Mouse (Mus musculus): ENCODE data around the gene Nploc4.
"Not testable (repeated sequence)": the region's sequence is repeated elsewhere in the genome, so short reads cannot be mapped to it uniquely, and the experiment has no call there.

The Nploc4 gene

DNA sequence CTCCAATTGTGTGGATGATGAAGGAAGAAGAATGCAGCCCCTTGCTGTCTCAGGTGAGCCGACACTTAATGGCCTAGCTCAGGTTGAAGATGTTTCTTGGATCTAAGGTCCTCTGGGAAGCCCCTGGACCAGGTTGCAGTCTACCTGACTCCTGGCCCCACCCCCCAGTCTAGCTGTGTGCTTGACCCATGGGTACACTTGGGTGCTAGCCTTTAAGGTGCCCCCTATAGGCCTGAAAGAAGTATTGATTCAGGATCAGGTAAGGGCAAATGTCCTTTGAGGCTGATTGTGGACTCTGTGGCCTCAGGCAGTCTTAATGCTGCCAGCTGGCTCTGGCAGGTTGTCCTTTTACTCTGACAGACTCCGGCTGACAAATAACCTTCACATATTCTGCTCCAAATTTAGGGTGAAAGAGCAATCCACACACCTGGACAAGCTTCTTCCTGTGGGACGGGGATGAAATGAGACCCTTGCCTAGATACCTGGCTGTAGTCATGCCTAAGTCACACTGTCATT lies 5.3 kb upstream of the Nploc4 start:
- no peak for DNase-seq (ENCODE audit: low read depth, low spot score)

DNA sequence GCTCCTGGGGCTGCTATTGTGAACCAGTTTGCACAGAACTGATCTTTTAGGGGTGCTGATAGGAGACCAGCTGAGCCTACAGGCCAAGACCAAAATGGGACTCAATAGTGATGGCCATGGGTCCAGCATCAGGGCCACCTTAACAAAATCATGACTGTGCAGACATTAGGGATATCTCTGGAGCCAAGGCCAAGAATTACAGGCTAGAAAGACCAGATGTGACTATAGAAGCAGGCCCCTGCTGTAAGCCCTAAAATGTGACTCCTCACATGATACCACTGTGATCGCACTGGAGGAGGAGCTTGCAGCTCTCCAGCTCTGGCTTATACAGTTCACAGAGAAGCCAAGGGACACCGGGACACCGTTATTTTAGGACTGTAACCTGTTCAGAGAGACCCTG lies 4.8 kb upstream of the Nploc4 start, which contains the start of gene Tspan10:
Tspan10 (plus strand) TSS at position 301 of the 400 bp plus-strand sequence.
- no peak for DNase-seq (ENCODE audit: low read depth, low spot score)

DNA sequence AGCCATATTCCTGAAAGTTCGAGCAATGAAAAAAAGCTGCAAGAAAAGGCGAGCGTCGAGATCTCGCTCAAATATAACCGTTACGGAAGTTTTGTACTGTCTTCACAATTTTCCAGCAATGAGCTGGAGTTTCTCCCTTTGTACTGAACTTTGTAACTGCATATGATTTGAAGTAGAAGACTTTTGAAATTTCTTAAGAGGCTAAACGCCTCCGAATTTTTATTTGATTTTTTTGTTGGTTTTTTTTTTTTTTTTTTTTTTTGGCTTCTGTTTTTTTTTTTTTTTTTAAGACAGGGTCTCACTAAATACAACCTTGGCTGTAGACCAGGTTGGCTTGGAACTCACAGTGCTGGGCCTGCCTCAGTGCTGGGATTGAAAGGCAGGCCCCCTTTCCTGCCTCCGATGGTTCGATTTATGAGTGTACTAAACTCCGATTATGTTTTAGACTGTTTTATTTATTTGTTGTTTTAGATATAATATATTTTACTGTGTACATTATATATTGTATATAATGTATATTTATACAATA lies 413 bp upstream of the Nploc4 start:
- no peak for DNase-seq (ENCODE audit: low read depth, low spot score)

DNA sequence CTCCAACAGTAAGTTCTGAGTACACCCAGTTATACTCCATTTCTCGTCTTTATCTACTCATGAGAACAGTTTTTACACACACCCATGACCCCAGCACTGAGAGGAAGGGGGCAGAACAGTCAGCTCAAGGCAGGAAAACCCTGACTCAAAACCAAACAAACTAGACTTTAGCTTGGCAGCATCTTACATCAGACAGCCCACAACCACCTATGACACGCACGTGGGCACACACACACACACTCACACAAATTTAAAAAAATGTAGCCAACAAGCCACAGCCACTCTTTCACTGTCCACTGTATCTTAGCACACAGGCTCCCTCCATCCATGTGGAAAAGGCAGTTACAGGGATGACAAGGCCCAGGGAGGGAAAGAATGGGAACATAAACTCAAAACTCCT lies 10.8 kb downstream of the Nploc4 start:
- no peak for DNase-seq (ENCODE audit: low read depth, low spot score)

DNA sequence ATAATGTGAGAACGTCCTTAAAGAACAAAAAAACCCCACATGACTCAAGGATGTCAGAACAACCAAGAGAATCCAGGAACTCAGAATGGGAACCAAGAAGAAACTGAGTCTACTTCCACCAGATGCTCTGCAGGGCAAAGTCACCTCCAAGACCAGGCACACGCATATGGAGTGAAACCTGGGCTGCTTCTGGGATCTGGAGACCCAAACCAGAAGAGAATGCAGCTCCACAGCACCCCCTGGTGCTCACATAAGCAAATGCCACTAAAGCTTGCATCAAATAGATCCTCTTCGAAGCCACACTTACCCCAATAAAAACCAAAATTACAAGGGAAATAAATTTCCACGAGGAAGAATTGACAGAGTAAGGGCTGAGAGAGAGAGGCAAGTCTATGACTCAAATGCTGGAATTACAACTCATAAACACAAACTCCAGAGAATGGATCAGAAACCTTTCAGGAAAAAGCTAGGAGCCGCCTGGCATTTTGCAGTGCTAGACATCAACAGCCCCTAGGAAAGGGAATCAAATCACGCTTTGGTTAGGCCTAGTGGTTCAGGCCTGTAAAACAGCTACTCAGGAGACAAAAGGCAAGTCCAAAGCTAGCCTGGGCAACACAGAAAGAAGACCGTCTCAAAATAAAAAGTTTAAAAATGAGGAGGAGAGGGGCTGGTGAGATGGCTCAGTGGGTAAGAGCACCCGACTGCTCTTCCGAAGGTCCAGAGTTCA lies 13.8 kb downstream of the Nploc4 start:
- DNase-seq (ENCODE audit: low read depth, low spot score) = peak; percentile 85

DNA sequence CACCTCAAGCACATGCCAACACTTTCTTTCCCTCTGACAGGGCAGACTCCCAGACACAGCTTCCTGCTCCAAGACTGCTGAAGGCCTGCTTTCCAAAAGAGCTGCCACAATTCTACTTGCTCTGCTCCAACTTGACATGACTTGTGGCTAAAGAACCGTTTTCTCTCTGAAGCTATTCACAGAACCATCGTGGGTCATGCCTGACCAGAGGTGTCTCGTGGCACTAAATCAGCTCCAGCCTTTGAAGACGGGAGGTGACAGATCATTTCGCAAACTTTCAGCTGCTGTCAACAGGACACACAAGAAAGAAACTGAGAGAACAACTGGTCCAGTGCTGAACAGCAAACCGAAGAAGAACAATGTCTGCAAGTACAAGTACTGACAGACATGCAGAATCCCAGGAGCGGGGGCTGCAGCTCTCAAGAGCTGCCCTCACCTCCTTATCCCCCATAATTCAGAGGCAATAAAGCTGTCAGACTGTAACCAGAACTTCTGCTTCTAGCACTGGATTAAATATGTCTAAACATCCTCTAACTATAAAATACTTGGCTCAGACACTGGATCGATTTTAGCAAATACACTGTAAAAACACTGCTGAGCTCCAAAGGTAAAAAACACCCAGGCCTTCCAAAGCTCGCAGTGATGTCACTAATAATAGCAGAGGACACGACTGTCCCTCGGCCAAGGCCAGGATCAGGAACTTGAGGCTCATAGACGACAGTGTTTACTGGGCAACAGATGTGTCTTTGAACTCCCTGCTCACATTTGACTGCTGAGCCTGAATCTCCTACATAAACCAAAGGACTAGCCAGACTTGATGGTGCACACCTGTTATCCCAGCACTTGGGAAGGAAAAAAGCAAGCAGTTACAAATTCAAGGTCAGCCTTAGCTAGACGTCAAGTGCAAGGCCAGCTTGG lies 14.6 kb downstream of the Nploc4 start:
- DNase-seq (ENCODE audit: low read depth, low spot score) = no peak

DNA sequence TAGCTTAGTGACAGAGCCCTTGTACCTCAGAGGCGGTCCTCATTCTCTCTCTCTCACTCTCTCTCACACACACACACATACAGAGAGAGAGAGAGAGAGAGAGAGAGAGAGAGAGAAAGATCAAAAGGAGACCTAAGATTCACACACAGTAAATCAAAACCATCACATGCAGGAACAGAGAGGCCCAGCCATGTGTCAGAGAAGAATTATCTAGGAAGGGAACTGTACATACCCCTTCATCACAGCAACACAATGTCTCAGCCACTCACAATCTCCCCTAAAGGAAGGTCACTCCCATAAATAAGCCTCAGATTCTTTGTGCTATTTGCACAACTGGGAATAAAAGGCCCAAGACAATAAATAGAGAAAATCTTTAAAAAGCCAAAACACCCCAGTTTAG lies 18.9 kb downstream of the Nploc4 start:
- DNase-seq (ENCODE audit: low read depth, low spot score) = no peak

DNA sequence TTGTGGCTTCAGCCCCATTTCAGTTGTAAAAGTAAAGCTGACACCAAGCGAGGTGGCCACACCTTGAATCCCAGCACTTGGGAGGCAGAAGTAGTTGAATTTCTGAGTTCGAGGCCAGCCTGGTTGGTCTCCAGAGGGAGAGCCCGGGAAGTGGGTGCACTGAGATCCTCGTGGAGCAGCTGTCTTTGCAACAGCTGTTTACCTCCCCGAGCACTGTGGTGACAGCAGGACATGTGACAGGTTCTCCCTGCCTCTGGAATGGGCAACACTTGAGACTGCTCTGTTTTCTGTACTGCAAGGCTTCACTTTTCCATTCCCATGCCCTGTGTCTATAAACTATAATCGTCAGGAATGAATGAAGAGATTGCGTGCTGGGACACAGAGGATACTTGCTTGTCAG lies 19.7 kb downstream of the Nploc4 start:
- no peak for DNase-seq (ENCODE audit: low read depth, low spot score)

DNA sequence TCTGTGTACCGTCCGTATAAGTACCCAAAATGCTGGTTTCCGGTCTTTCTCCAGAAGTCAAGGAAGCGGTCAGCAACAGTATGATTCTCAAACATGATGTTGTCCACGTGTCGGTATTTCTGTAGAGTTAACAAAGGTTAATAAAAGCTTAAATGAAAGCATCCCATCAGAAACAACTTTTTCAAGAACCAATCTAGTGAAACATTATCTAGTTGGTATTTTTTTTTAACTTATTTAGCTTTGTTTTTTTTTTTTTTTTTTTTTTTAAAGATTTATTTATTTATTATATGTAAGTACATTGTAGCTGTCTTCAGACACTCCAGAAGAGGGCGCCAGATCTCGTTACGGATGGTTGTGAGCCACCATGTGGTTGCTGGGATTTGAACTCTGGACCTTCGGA lies 23.9 kb downstream of the Nploc4 start:
- DNase-seq (ENCODE audit: low read depth, low spot score) = not testable (repeated sequence)

DNA sequence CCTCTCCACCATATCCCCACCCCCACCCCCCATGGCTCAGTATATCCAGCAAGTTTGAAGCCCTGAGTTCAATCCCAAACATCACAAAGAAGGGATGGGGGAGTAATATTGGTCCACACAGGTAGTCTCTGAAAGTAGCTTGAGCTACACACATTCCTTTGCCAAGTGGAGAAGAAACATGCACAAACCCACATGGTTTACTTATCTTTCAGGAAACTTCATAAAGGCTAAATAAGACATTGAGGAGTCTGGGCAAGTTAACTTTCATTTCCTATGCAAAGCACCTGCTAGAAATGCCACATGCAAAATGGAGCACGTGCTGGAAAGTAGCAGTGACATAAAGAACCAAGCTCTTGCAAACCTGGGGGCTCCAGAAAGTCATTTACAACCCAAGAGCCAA lies 31.1 kb downstream of the Nploc4 start:
- no peak for DNase-seq (ENCODE audit: low read depth, low spot score)

DNA sequence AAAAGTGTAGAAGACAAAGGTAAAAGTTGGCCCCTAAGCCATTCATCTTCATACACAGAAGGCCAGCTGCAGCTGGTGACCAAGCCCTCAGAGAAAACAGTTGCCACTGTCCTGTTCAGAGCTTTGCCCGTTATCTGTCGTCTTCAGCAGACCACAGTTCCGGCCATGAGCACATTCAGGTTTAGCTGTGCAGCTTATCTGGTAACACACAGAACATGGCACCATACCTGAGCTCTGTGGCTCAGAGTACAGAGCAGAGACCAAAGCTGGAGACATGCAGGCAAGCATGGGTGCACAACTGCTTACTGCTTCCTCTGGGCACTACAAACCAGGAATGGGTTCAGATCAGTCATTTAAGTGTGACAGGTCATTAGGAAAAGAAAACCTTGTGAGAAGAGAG lies 31.6 kb downstream of the Nploc4 start:
- DNase-seq (ENCODE audit: low read depth, low spot score) = no peak

DNA sequence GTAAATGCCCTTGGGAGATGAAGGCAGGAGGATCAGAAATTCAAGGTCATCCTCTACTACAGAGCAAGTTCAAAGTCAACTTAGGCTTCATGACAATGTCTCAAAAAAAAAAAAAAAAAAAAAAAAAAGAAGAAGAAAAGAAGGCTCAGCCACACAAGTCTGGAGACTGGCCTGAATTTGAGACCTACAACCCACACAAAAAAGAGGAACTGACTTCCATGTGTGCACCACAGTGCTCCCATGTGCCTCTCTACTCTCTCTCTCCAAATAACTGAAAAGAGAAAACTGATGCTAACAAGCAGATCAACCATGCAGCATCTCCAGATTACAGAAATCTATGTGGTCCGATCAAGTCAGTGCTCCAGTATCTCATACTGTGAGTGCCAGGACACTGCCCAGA lies 32.7 kb downstream of the Nploc4 start:
- DNase-seq (ENCODE audit: low read depth, low spot score) = no peak

DNA sequence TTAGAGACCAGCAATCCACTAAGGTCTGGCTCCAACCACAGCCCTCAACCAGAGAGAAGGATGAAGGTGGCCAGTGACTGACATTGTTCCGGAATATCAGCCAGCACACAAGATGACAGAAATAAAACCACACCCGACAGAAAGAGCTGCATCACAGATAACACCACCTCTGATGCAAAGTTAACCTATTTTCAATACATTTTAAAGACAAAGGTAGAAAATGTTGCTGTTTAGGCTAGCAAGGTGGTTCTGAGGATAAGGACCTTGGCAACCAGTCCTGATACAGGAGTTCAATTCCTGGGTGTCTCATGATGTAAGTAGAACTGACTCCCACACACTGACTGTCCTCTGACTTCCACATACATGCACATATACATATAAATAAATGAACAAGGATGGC lies 38.2 kb downstream of the Nploc4 start:
- no peak for DNase-seq (ENCODE audit: low read depth, low spot score)

DNA sequence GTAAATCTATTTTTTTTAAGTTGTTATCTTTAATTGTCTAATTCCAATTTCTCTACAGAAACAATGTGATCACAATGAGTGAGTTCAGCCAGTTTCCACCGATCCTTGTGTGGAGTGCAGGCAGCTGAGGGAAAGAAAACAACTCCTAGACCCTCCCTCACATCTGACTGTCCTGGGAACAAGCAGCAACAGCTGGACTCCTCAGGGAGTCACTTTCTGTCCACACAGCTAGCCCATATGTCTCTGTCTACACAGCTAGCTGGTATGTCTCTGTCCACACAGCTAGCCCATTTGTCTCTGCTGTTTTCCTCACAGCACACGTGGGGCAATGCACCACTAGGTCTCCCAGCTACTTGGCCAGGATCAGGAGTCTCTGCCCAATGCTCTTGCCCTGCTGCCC lies 39.9 kb downstream of the Nploc4 start:
- DNase-seq (ENCODE audit: low read depth, low spot score) = no peak

DNA sequence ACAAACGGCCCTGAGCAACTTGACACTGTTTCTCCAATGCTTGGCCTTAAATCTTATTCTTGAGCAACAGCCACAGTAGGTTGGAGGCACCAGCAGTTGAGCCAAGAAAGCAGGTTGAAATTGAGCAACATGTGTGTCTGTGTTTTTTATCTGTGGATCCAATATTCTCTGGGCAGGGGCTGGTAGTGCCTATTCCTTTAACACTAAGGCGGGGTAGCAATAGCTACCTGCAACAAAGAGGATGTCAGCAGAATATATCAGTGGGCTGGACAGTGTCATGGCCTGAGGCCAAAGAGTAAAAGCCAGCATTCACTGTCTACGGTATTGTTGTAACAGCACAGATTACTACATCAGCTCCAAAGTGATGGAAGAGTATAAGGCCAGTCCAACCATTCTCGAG lies 41.8 kb downstream of the Nploc4 start:
- no peak for DNase-seq (ENCODE audit: low read depth, low spot score)

DNA sequence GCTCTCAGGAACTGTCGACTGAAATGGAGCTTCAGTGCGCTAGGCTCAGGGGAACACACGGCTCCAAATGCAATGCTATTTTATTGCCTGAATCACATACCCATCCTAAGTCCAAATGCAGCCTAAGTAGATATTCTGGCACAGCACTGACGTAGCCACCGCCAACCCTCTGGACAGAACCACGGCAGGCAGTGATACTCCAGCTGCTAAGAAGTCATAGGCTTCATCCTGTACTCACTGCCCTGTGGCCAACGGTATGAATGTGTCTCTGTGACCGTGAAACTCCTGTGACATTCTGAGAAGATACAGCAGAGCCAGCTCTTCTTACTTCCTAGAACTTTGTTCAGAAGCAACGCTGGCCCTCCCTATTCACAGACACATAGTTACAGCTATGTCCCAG lies 48.9 kb downstream of the Nploc4 start:
- DNase-seq (ENCODE audit: low read depth, low spot score) = no peak

DNA sequence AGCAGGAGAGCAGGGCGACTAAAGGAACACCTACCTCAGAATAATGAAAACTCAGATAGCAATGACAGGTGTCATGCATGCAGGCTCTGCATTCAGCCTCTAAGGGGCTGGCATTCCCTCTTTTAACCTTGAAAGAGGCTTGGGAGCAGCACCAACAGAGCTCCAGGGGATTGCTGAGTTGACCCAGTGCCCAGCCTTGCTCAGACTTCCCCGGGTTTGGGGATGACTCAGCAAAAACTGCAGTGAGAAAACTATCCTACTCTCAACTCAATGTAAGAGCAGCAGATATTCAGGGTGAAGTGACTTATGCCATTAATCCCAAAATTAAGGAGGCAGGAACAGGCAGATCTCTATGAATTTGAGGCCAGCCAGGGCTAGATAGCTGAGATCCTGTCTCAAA lies 50.4 kb downstream of the Nploc4 start:
- peak; percentile 27 for DNase-seq (ENCODE audit: low read depth, low spot score)

DNA sequence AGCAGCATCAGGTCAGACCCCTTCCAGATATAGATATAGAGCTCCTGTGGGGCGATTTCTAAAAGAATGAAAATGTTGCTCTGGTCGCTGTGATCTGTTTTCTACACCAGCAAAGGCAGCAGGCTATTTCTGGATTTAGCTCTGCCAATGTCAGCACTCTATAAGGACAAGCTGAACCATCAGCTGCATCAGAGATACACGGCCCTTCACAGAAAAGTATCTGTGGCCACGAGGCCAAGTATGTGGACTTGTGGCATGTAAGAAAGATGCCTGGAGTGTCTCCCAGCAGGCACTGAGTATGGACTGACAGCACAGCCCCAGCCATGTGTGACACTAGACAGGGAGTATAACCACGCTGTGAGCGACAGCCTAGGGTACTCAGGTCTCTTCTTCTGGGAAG lies 50.9 kb downstream of the Nploc4 start:
- DNase-seq (ENCODE audit: low read depth, low spot score) = peak; percentile 34

DNA sequence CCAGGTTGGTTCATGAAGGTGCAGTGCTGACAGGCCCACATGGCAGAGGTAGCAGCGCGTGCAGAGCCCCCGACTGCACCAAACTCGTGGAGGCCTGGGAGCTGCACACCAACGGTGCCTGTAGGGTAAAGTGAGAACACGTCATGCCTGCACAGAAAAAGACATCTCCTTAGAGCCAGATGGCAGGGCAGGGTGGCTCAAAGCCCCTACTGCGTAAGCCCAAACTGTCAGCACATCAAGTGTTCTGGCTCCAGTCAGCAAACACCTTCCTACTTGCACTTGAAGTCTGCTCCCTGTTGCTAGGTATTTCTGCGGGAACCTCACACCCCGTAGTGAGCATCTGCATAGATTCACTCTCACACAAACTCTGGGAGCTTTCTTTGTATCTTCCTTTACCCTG lies 55.0 kb downstream of the Nploc4 start:
- peak; percentile 77 for DNase-seq (ENCODE audit: low read depth, low spot score)

DNA sequence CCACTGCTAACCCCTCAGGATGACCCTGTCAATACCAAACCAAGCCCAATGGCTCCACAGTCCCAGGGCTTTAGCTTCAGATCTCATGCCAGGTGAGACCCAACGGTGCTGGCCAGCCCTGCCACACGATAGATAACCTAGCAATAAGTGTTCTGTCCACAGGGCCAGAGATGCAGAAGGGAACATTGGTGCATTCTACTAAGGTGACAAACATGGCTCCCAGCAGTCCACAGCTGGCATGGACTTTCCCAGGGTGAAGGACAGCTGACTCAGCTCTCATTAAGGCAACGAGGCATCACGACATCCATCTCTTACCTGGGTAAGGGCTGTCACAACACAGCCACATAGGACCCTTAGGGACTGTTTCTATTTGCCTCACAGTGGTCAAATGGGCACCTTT lies 56.4 kb downstream of the Nploc4 start:
- DNase-seq (ENCODE audit: low read depth, low spot score) = no peak

DNA sequence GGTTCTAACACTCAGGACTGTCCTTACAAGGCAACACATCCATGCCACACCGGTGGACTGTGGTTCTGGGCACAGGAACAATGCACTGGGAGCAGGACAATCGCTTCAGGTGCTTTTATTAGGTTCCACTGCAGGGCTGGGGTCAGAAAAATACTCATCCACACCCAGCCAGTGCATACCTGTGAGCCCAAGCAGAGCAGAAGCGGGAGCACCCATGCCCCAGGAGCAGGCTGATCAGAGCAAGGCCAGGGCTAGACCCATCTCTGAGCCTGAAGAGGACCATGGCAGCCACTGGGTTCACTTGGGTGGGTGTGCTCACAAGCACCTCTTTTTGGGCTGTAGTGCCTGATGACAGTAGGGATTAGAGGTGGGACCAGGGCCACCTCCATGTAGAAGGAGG lies 57.2 kb downstream of the Nploc4 start:
- DNase-seq (ENCODE audit: low read depth, low spot score) = no peak
